Mouse (Mus musculus) MEL (cell line): ENCODE measurements around the gene Snx15. TPM values are rescaled to one million over a fixed set of nuclear protein-coding genes. Genes with fewer than 3 reads are reported as not detected.

ENCODE experiments used
- DNase-seq: peaks from one replicate; pipeline ENCODE4 v3.0.0; 2011; ENCODE audit warnings: low read depth, low spot score
- H3K27ac ChIP-seq: 2 replicates; pipeline ENCODE4 v1.5.1; 2012; ENCODE audit warnings: low read depth, mild to moderate bottlenecking, control low read depth, low read length, moderate library complexity; ENCODE audit not compliant: control insufficient read depth
- H3K27me3 ChIP-seq, 2 experiments: fragments of 150-350 bp in 1 of 2; sonication (generic) in 1 of 2; 2 replicates each; pipeline ENCODE4 v1.6.1; 2012; ENCODE audit warnings: low read length in 2 of 2, mild to moderate bottlenecking in 2 of 2, improper control_type of control experiment in 1 of 2, moderate library complexity in 1 of 2; ENCODE audit not compliant: insufficient read depth in 2 of 2, control insufficient read depth in 1 of 2
- H3K36me3 ChIP-seq, 2 experiments: 2 replicates each; pipeline ENCODE4 v1.6.1; 2012 to 2014; ENCODE audit warnings: low read length in 2 of 2, improper control_type of control experiment in 1 of 2, inconsistent platforms in 1 of 2, mild to moderate bottlenecking in 1 of 2; ENCODE audit not compliant: insufficient read depth in 2 of 2, control insufficient read depth in 1 of 2
- H3K4me1 ChIP-seq, 2 experiments: fragments of 150-350 bp in 1 of 2; sonication (generic) in 1 of 2; 2 replicates each; pipeline ENCODE4 v1.6.1; 2012; ENCODE audit warnings: low read length in 2 of 2, improper control_type of control experiment in 1 of 2, mild to moderate bottlenecking in 1 of 2; ENCODE audit not compliant: insufficient read depth in 2 of 2, control insufficient read depth in 1 of 2
- H3K4me3 ChIP-seq, 2 experiments: fragments of 150-350 bp in 1 of 2; sonication (generic) in 1 of 2; 2 replicates each; pipeline ENCODE4 v1.5.1; 2012; ENCODE audit warnings: low read depth in 2 of 2, low read length in 2 of 2, mild to moderate bottlenecking in 2 of 2, moderate library complexity in 2 of 2, control low read depth in 1 of 2, improper control_type of control experiment in 1 of 2; ENCODE audit not compliant: control insufficient read depth in 1 of 2, insufficient read depth in 1 of 2
- H3K79me2 ChIP-seq: 2 replicates; pipeline ENCODE4 v1.6.1; 2012; ENCODE audit warnings: mild to moderate bottlenecking, low read length, moderate library complexity; ENCODE audit not compliant: control insufficient read depth, poor library complexity, insufficient read depth
- H3K9ac ChIP-seq: 2 replicates; pipeline ENCODE4 v1.6.1; 2012; ENCODE audit warnings: low read depth, mild to moderate bottlenecking, control low read depth, low read length, moderate library complexity; ENCODE audit not compliant: control insufficient read depth, poor library complexity, severe bottlenecking
- H3K9me3 ChIP-seq: fragments of 150-350 bp; sonication (generic); replicated peaks from 2 replicates; pipeline ENCODE4 v1.6.1; 2012; ENCODE audit warnings: mild to moderate bottlenecking, low read length, improper control_type of control experiment, moderate library complexity; ENCODE audit not compliant: insufficient read depth
- BHLHE40 ChIP-seq: IDR thresholded peaks from 2 replicates; pipeline ENCODE4 v1.6.1; 2012; ENCODE audit warnings: low read depth, mild to moderate bottlenecking, inconsistent platforms, low read length, improper control_type of control experiment, borderline replicate concordance
- CHD1 ChIP-seq: IDR thresholded peaks from 2 replicates; pipeline ENCODE4 v1.6.1; 2012; ENCODE audit warnings: low read depth, mild to moderate bottlenecking, inconsistent platforms, low read length, improper control_type of control experiment
- CHD2 ChIP-seq: IDR thresholded peaks from 2 replicates; pipeline ENCODE4 v1.6.1; 2011; ENCODE audit warnings: low read length, improper control_type of control experiment
- CTCF ChIP-seq, 3 experiments: IDR thresholded peaks in 2 of 3; conservative IDR thresholded peaks in 1 of 3; 2 replicates each; pipeline ENCODE4 v1.5.1; 2011 to 2012; ENCODE audit warnings: low read length in 3 of 3, low read depth in 2 of 3, mild to moderate bottlenecking in 2 of 3, improper control_type of control experiment in 1 of 3, inconsistent platforms in 1 of 3, mixed read lengths in 1 of 3, moderate library complexity in 1 of 3; ENCODE audit not compliant: control insufficient read depth in 1 of 3, insufficient read depth in 1 of 3, poor library complexity in 1 of 3, severe bottlenecking in 1 of 3
- E2F4 ChIP-seq: IDR thresholded peaks from 2 replicates; pipeline ENCODE4 v1.6.1; 2011; ENCODE audit warnings: low read depth, low read length, improper control_type of control experiment, borderline replicate concordance
- ELF1 ChIP-seq: IDR thresholded peaks from 2 replicates; pipeline ENCODE4 v1.6.1; 2014; ENCODE audit warnings: low read depth, mild to moderate bottlenecking, inconsistent platforms, low read length, improper control_type of control experiment, moderate library complexity
- EP300 ChIP-seq, 2 experiments: IDR thresholded peaks; 2 replicates each; pipeline ENCODE4 v1.6.1; 2011; ENCODE audit warnings: improper control_type of control experiment in 2 of 2, low read length in 2 of 2, low read depth in 1 of 2, mild to moderate bottlenecking in 1 of 2
- ETS1 ChIP-seq: IDR thresholded peaks from 2 replicates; pipeline ENCODE4 v1.6.1; 2012; ENCODE audit warnings: low read depth, mild to moderate bottlenecking, inconsistent platforms, low read length, improper control_type of control experiment, moderate library complexity
- GATA1 ChIP-seq: IDR thresholded peaks from 2 replicates; pipeline ENCODE4 v1.6.1; 2011; ENCODE audit warnings: low read depth, low read length, improper control_type of control experiment
- JUND ChIP-seq: IDR thresholded peaks from 2 replicates; pipeline ENCODE4 v1.6.1; 2011; ENCODE audit warnings: low read depth, mild to moderate bottlenecking, improper control_type of control experiment, low read length
- KAT2A ChIP-seq: conservative IDR thresholded peaks from 2 replicates; pipeline ENCODE4 v1.6.1; 2012; ENCODE audit warnings: low read depth, low read length, improper control_type of control experiment, inconsistent platforms
- MAFK ChIP-seq: IDR thresholded peaks from 2 replicates; pipeline ENCODE4 v1.6.1; 2011; ENCODE audit warnings: low read depth, mild to moderate bottlenecking, low read length, improper control_type of control experiment, borderline replicate concordance
- MAX ChIP-seq: IDR thresholded peaks from 2 replicates; pipeline ENCODE4 v1.6.1; 2011; ENCODE audit warnings: low read length, improper control_type of control experiment
- MAZ ChIP-seq: IDR thresholded peaks from 2 replicates; pipeline ENCODE4 v1.6.1; 2012; ENCODE audit warnings: low read depth, mild to moderate bottlenecking, inconsistent platforms, low read length, improper control_type of control experiment
- MXI1 ChIP-seq: IDR thresholded peaks from 2 replicates; pipeline ENCODE4 v1.6.1; 2011; ENCODE audit warnings: mild to moderate bottlenecking, low read depth, low read length, improper control_type of control experiment
- MYB ChIP-seq: IDR thresholded peaks from 2 replicates; pipeline ENCODE4 v1.6.1; 2011; ENCODE audit warnings: mild to moderate bottlenecking, low read depth, low read length, improper control_type of control experiment
- MYC ChIP-seq: IDR thresholded peaks from 2 replicates; pipeline ENCODE4 v1.6.1; 2011; ENCODE audit warnings: low read depth, mild to moderate bottlenecking, low read length, improper control_type of control experiment, moderate library complexity
- NELFE ChIP-seq: IDR thresholded peaks from 2 replicates; pipeline ENCODE4 v1.6.1; 2011; ENCODE audit warnings: low read depth, low read length, improper control_type of control experiment
- POLR2A ChIP-seq, 2 experiments: IDR thresholded peaks; 2 replicates each; pipeline ENCODE4 v1.6.1; 2011 to 2012; ENCODE audit warnings: low read length in 2 of 2, mild to moderate bottlenecking in 2 of 2, control low read depth in 1 of 2, improper control_type of control experiment in 1 of 2, low read depth in 1 of 2, moderate library complexity in 1 of 2; ENCODE audit not compliant: control insufficient read depth in 1 of 2, insufficient read depth in 1 of 2, poor library complexity in 1 of 2
- POLR2AphosphoS2 ChIP-seq: IDR thresholded peaks from 2 replicates; pipeline ENCODE4 v1.6.1; 2011; ENCODE audit warnings: low read length, improper control_type of control experiment
- POLR2AphosphoS5 ChIP-seq: IDR thresholded peaks from 2 replicates; pipeline ENCODE4 v1.6.1; 2012; ENCODE audit warnings: low read depth, borderline replicate concordance, mild to moderate bottlenecking, inconsistent platforms, low read length, moderate library complexity, mixed read lengths
- RAD21 ChIP-seq: IDR thresholded peaks from 2 replicates; pipeline ENCODE4 v1.6.1; 2011; ENCODE audit warnings: mild to moderate bottlenecking, low read depth, low read length, improper control_type of control experiment
- RCOR1 ChIP-seq: IDR thresholded peaks from 2 replicates; pipeline ENCODE4 v1.6.1; 2012; ENCODE audit warnings: low read depth, mild to moderate bottlenecking, inconsistent platforms, low read length, improper control_type of control experiment
- SIN3A ChIP-seq: IDR thresholded peaks from 2 replicates; pipeline ENCODE4 v1.6.1; 2012; ENCODE audit warnings: low read length, improper control_type of control experiment, inconsistent platforms
- SMC3 ChIP-seq: IDR thresholded peaks from 2 replicates; pipeline ENCODE4 v1.6.1; 2011; ENCODE audit warnings: low read depth, low read length, improper control_type of control experiment
- TAL1 ChIP-seq: IDR thresholded peaks from 2 replicates; pipeline ENCODE4 v1.6.1; 2012; ENCODE audit warnings: mild to moderate bottlenecking, inconsistent platforms, low read length, moderate library complexity, mixed read lengths
- TBP ChIP-seq: IDR thresholded peaks from 2 replicates; pipeline ENCODE4 v1.8.0; 2011; ENCODE audit warnings: low read depth, low read length, improper control_type of control experiment
- TCF12 ChIP-seq: IDR thresholded peaks from 2 replicates; pipeline ENCODE4 v1.6.1; 2014; ENCODE audit warnings: low read depth, mild to moderate bottlenecking, inconsistent platforms, low read length, improper control_type of control experiment, moderate library complexity
- USF1 ChIP-seq: IDR thresholded peaks from 2 replicates; pipeline ENCODE4 v1.6.1; 2014; ENCODE audit warnings: low read depth, mild to moderate bottlenecking, inconsistent platforms, low read length, improper control_type of control experiment, moderate library complexity
- USF2 ChIP-seq, 2 experiments: IDR thresholded peaks; 2 replicates each; pipeline ENCODE4 v1.6.1; 2011 to 2012; ENCODE audit warnings: improper control_type of control experiment in 2 of 2, low read length in 2 of 2, borderline replicate concordance in 1 of 2, inconsistent platforms in 1 of 2, low read depth in 1 of 2, mild to moderate bottlenecking in 1 of 2; ENCODE audit not compliant: insufficient read depth in 1 of 2
- ZKSCAN1 ChIP-seq: IDR thresholded peaks from 2 replicates; pipeline ENCODE4 v1.6.1; 2012; ENCODE audit warnings: low read depth, mild to moderate bottlenecking, inconsistent platforms, low read length, improper control_type of control experiment, moderate library complexity
- ZNF384 ChIP-seq: IDR thresholded peaks from 2 replicates; pipeline ENCODE4 v1.6.1; 2012; ENCODE audit warnings: low read depth, mild to moderate bottlenecking, inconsistent platforms, low read length, improper control_type of control experiment
- polyA plus RNA-seq, 2 experiments: library from polyadenylated mRNA; stranded (reverse) in 1 of 2; unstranded in 1 of 2; fragments of >175 nt in 1 of 2; fragments of >200 nt in 1 of 2; gene quantifications; 2 replicates each; pipeline versions ENCODE4 v1.2.1 to v1.2.4; 2012; ENCODE audit warnings: low replicate concordance in 2 of 2, low read depth in 1 of 2; ENCODE audit not compliant: insufficient read length in 2 of 2, insufficient read depth in 1 of 2, missing spikeins in 1 of 2
- total RNA-seq: library from RNA; depleted of rRNA; stranded (reverse); fragments of 300-350 nt; gene quantifications from 2 replicates; pipeline ENCODE4 v1.2.3, GENCODE M21; 2012

The Snx15 gene
- total and polyA plus RNA-seq, 3 experiments: 20.4 to 35.3 TPM; not detected in 1

DNA sequence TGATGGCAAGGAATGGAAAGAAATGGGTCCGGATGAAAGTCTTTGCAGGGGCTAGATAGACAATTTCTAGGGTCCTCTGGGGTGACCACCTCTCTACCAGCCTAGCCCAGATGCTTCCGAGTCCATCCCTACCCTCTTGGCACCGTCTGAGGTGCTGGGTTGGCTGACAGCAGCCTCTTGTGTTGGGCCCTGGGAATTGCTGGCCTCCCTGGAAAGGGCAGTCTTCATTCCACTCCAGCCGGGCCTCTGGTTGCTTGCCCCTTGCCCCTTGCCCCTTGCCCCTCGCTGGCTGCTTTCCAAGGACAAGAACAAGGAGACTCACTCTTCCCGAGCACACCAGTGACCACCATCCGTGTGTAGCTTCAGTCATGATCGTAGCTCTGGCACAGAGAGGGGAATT is 28.3 kb upstream of the Snx15 start:
- no peak overlapping the region for H3K9ac ChIP-seq
- H3K79me2 ChIP-seq: no peaks in the 10 kb centered on the region
- TF ChIP-seq USF1 (no peak), CTCF (IDR thresholded peaks at IDR 0.05 in 2 of 3, conservative IDR thresholded peaks at IDR 0.05 in 1 of 3; ENCODE audit: control insufficient read depth in 1 of 3, insufficient read depth in 1 of 3, low read depth in 2 of 3, low read length in 3 of 3, poor library complexity in 1 of 3, severe bottlenecking in 1 of 3) (peak in 2 of 3 experiments; percentile 2 to 21; a peak in 1 of 6 replicates)

DNA sequence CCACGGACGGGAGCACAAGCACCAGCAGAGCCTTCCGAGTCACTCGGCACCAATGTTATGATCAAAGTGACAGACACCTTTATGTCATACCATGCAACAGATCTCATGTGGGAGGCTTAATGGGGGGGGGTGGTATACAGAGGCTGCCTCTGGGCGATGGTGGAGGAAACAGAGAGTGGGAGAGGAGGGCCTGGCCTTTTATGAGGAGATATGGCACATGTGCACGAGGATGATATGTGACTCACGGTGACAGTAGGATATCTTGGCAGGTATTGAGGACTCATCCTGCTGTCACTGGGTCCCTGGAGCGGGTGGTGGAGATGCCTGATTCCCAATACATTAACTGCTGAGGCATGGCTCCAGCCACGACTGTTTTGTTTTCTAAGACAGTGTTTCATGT is 27.1 kb upstream of the Snx15 start:
- Histone ChIP-seq H3K27me3 (peaks cover 0 to 4% of the 10 kb centered on the region in 2 experiments), H3K9ac (no peak overlapping the region; the same call in 1 of the 2 replicates), H3K36me3 (peaks cover 0 to 6% of the 10 kb centered on the region in 2 experiments; a peak in 1 of 4 replicates)
- TF ChIP-seq RAD21: no peak
- 0 out of 2 replicates have a peak, but pooled peaks have one; percentile 37 for TF ChIP-seq MXI1
- TF ChIP-seq POLR2A (IDR thresholded peaks at IDR 0.05; ENCODE audit: control insufficient read depth in 1 of 2, insufficient read depth in 1 of 2, low read depth in 1 of 2, low read length in 2 of 2, poor library complexity in 1 of 2): no peak
- no peak for TF ChIP-seq POLR2AphosphoS5
- TF ChIP-seq MYC: no peak
- TF ChIP-seq CHD2: no peak
- TF ChIP-seq GATA1: peak; percentile 27; the same call in 1 of the 2 replicates
- no peak for TF ChIP-seq MYB
- no peak for TF ChIP-seq KAT2A
- TF ChIP-seq CHD1: no peak
- TF ChIP-seq MAZ: no peak
- no peak for TF ChIP-seq NELFE
- TF ChIP-seq JUND: no peak
- peak; percentile 64 for TF ChIP-seq TAL1
- no peak for TF ChIP-seq POLR2AphosphoS2
- TF ChIP-seq MAFK: no peak
- no peak for TF ChIP-seq E2F4
- no peak for TF ChIP-seq USF1
- TF ChIP-seq ZNF384: no peak
- TF ChIP-seq TBP: no peak
- TF ChIP-seq TCF12: peak; percentile 64; the same call in 1 of the 2 replicates
- TF ChIP-seq ZKSCAN1: no peak
- TF ChIP-seq MAX: peak; percentile 41; the same call in 1 of the 2 replicates
- TF ChIP-seq BHLHE40: no peak
- TF ChIP-seq SMC3: no peak
- peak; percentile 43; the same call in 1 of the 2 replicates for TF ChIP-seq ETS1
- no peak for TF ChIP-seq SIN3A
- TF ChIP-seq RCOR1: no peak
- no peak for TF ChIP-seq CTCF (IDR thresholded peaks at IDR 0.05 in 2 of 3, conservative IDR thresholded peaks at IDR 0.05 in 1 of 3; ENCODE audit: control insufficient read depth in 1 of 3, insufficient read depth in 1 of 3, low read depth in 2 of 3, low read length in 3 of 3, poor library complexity in 1 of 3, severe bottlenecking in 1 of 3)
- TF ChIP-seq ELF1: no peak
- no peak for TF ChIP-seq USF2 (IDR thresholded peaks at IDR 0.05; ENCODE audit: borderline replicate concordance in 1 of 2, insufficient read depth in 1 of 2, low read depth in 1 of 2, low read length in 2 of 2)
- TF ChIP-seq EP300 (IDR thresholded peaks at IDR 0.05; ENCODE audit: low read depth in 1 of 2, low read length in 2 of 2): peak; percentile 63 to 73

More for the DNA sequence above, 28.3 kb upstream of the Snx15 start:
- DNase-seq: no peak
- peaks cover 0 to 4% of the 10 kb centered on the region in 2 experiments; a peak in 3 of 4 replicates for H3K27me3 ChIP-seq
- peaks cover 0 to 6% of the 10 kb centered on the region in 2 experiments; a peak in 1 of 4 replicates for H3K36me3 ChIP-seq
- no peak overlapping the region for H3K27ac ChIP-seq
- no peak overlapping the region for H3K4me3 ChIP-seq
- H3K4me1 ChIP-seq: peaks cover 2 to 14% of the 10 kb centered on the region in 2 experiments; a peak in 3 of 4 replicates
- H3K9me3 ChIP-seq: no peaks in the 10 kb centered on the region

More for the DNA sequence above, 27.1 kb upstream of the Snx15 start:
- peak; percentile 67 for DNase-seq
- Histone ChIP-seq H3K27ac (no peak overlapping the region; the same call in 1 of the 2 replicates), H3K4me3 (no peak overlapping the region), H3K79me2 (no peaks in the 10 kb centered on the region), H3K9me3 (no peaks in the 10 kb centered on the region), H3K4me1 (peaks cover 2 to 14% of the 10 kb centered on the region in 2 experiments; a peak in 3 of 4 replicates)
